Mouse (Mus musculus): ENCODE results near the gene Slc35f4. TPM values are rescaled to one million over a fixed set of nuclear protein-coding genes. Genes with fewer than 3 reads are reported as not detected.

Gene Slc35f4
- total and polyA plus RNA-seq, 2 experiments: not detected

DNA sequence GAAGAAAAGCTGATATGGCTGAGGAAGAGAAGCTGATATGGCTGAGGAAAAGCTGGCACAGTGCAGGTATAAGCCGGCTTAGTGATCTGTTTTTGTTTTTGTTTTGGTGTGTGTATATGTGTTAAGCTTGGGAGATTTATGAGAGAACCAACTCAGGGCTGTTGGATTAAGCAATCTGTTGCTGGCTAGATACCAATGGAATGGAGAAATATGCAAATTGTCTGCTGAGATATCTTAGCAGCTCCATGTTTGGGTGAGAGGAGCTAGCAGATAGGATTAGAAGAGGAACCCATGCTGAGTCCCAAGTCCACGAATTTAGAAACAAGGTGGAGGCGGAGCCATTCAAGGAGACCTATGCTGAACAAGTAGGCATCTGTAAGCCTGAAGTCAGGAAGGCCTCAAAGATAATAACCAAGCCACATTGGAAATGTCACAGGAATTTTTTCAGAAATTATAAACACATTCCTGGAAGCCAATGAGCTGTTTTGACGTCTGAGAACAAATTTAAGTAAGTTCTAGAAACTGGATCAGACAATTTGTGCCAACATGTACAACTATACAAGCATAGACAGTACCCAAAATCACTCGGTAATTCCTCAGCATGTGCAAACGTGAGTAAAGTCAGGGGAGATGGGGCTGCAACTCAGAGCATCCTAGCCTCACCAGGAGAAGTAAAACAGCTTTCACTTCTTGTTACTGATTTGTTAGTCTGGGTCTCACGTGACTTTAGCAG is 177.5 kb downstream of the Slc35f4 start:
- no peaks in the 10 kb centered on the region for H3K79me2 ChIP-seq (ENCODE audit: control insufficient read depth, insufficient read depth, low read length)
- no peak overlapping the region for H3K27ac ChIP-seq (replicated peaks; ENCODE audit: insufficient read depth, low read depth, low read length)
- DNase-seq (ENCODE audit: extremely low read depth, low read depth, low spot score): no peak
- WGBS: 62% methylated on average over 7 of the region's 7 CpGs
- no peak overlapping the region for H3K9ac ChIP-seq (ENCODE audit: low read depth, low read length)
- H3K4me3 ChIP-seq (ENCODE audit: insufficient read depth, low read depth, low read length): no peak overlapping the region
- no peak for TF ChIP-seq POLR2A (IDR thresholded peaks at IDR 0.05; ENCODE audit: extremely low read depth, insufficient read depth, low read length)
- no peak for TF ChIP-seq CTCF (IDR thresholded peaks at IDR 0.05; ENCODE audit: low read depth, low read length)
- H3K36me3 ChIP-seq (ENCODE audit: control insufficient read depth, insufficient read depth, low read length): no peaks in the 10 kb centered on the region
- H3K4me1 ChIP-seq (ENCODE audit: control insufficient read depth, insufficient read depth, low read length): no peaks in the 10 kb centered on the region
- no peaks in the 10 kb centered on the region for H3K27me3 ChIP-seq (ENCODE audit: control insufficient read depth, insufficient read depth, low read length)

DNA sequence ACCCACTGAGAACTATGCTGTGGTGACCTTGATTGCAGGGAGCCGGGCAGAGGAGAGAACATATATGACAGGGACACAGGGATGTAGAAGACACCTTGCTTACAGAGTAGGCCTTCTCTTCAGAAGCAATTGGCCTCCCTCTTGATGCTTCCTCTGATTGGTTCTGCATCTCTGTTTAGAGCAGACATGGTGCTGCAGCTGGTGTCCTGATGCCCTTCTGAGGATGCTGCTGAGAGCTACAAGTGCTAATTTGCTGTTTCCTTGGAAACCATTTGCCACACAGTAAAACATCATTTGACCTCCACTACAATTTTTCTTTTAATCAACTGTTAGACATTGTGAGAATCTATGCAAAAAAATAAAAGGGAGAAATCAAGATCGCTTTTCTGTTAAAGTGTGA is 180.0 kb downstream of the Slc35f4 start:
- Histone ChIP-seq H3K36me3 (ENCODE audit: control insufficient read depth, insufficient read depth, low read length) (no peaks in the 10 kb centered on the region), H3K27ac (replicated peaks; ENCODE audit: insufficient read depth, low read depth, low read length) (no peak overlapping the region), H3K9ac (ENCODE audit: low read depth, low read length) (no peak overlapping the region), H3K4me3 (ENCODE audit: insufficient read depth, low read depth, low read length) (no peak overlapping the region), H3K79me2 (ENCODE audit: control insufficient read depth, insufficient read depth, low read length) (no peaks in the 10 kb centered on the region), H3K4me1 (ENCODE audit: control insufficient read depth, insufficient read depth, low read length) (no peaks in the 10 kb centered on the region), H3K27me3 (ENCODE audit: control insufficient read depth, insufficient read depth, low read length) (no peaks in the 10 kb centered on the region)
- no peak for DNase-seq (ENCODE audit: extremely low read depth, low read depth, low spot score)
- 83% methylated on average over 2 of the region's 2 CpGs for WGBS
- no peak for TF ChIP-seq CTCF (IDR thresholded peaks at IDR 0.05; ENCODE audit: low read depth, low read length)
- no peak for TF ChIP-seq POLR2A (IDR thresholded peaks at IDR 0.05; ENCODE audit: extremely low read depth, insufficient read depth, low read length)

DNA sequence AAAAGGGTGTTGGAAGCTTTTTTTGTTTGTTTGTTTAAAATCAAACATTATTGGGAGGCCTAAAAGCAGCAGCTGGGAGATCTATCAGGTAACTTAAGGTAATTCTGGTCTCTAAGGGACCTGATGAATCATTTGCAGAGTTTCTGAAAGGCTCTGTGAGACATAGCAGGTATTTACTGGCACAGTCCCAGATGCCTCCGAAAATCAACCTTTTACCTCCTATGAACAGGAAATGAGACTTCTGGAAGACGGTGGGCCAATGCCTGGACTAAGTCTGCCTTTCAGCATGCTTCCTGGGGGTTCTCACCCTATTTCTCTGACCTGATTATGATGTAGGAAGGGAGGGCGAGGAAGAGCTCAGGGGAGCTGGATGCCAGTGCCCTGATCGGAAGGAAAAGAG is 188.8 kb downstream of the Slc35f4 start:
- no peak overlapping the region for H3K4me3 ChIP-seq (ENCODE audit: insufficient read depth, low read depth, low read length)
- DNase-seq (ENCODE audit: extremely low read depth, low read depth, low spot score): no peak
- H3K79me2 ChIP-seq (ENCODE audit: control insufficient read depth, insufficient read depth, low read length): no peaks in the 10 kb centered on the region
- H3K9ac ChIP-seq (ENCODE audit: low read depth, low read length): no peak overlapping the region
- H3K4me1 ChIP-seq (ENCODE audit: control insufficient read depth, insufficient read depth, low read length): no peaks in the 10 kb centered on the region
- H3K27ac ChIP-seq (replicated peaks; ENCODE audit: insufficient read depth, low read depth, low read length): no peak overlapping the region
- no peaks in the 10 kb centered on the region for H3K27me3 ChIP-seq (ENCODE audit: control insufficient read depth, insufficient read depth, low read length)
- no peaks in the 10 kb centered on the region for H3K36me3 ChIP-seq (ENCODE audit: control insufficient read depth, insufficient read depth, low read length)
- WGBS: 70% methylated on average over 4 of the region's 4 CpGs
- TF ChIP-seq POLR2A (IDR thresholded peaks at IDR 0.05; ENCODE audit: extremely low read depth, insufficient read depth, low read length): no peak
- TF ChIP-seq CTCF (IDR thresholded peaks at IDR 0.05; ENCODE audit: low read depth, low read length): no peak

DNA sequence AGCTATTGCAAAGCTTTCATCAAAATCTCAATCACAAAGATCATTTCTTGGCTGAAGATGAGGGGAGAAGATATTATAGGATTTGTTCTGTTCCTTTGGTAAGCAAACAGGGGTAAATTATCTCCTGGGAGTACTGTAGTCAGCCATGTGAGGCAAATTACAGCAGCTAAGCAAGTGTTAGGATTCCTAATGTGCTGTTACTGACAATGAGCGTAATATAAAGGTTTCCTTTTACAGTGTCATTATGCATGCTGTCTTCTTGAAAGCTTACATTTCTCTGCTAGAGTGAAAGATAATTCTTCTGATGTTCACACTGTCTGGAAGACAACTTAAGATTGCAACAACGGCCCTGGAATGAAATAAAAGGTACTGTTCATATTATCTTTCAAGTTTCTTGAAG is 192.0 kb downstream of the Slc35f4 start:
- TF ChIP-seq POLR2A (IDR thresholded peaks at IDR 0.05; ENCODE audit: extremely low read depth, insufficient read depth, low read length) (no peak), CTCF (IDR thresholded peaks at IDR 0.05; ENCODE audit: low read depth, low read length) (no peak)
- H3K9ac ChIP-seq (ENCODE audit: low read depth, low read length): no peak overlapping the region
- no peaks in the 10 kb centered on the region for H3K79me2 ChIP-seq (ENCODE audit: control insufficient read depth, insufficient read depth, low read length)
- H3K27ac ChIP-seq (replicated peaks; ENCODE audit: insufficient read depth, low read depth, low read length): no peak overlapping the region
- DNase-seq (ENCODE audit: extremely low read depth, low read depth, low spot score): no peak
- H3K4me1 ChIP-seq (ENCODE audit: control insufficient read depth, insufficient read depth, low read length): no peaks in the 10 kb centered on the region
- H3K4me3 ChIP-seq (ENCODE audit: insufficient read depth, low read depth, low read length): no peak overlapping the region
- H3K27me3 ChIP-seq (ENCODE audit: control insufficient read depth, insufficient read depth, low read length): no peaks in the 10 kb centered on the region
- WGBS: 85% methylated on average over 2 of the region's 2 CpGs
- H3K36me3 ChIP-seq (ENCODE audit: control insufficient read depth, insufficient read depth, low read length): no peaks in the 10 kb centered on the region

- Histone ChIP-seq H3K27me3 (ENCODE audit: control insufficient read depth, insufficient read depth, low read length) (no peaks in the 10 kb centered on the region), H3K36me3 (ENCODE audit: control insufficient read depth, insufficient read depth, low read length) (no peaks in the 10 kb centered on the region), H3K4me3 (ENCODE audit: insufficient read depth, low read depth, low read length) (no peak overlapping the region), H3K9ac (ENCODE audit: low read depth, low read length) (no peak overlapping the region), H3K79me2 (ENCODE audit: control insufficient read depth, insufficient read depth, low read length) (no peaks in the 10 kb centered on the region), H3K4me1 (ENCODE audit: control insufficient read depth, insufficient read depth, low read length) (no peaks in the 10 kb centered on the region), H3K27ac (replicated peaks; ENCODE audit: insufficient read depth, low read depth, low read length) (no peak overlapping the region)
- no peak for DNase-seq (ENCODE audit: extremely low read depth, low read depth, low spot score)
- WGBS: 51% methylated on average over 5 of the region's 5 CpGs
- TF ChIP-seq CTCF (IDR thresholded peaks at IDR 0.05; ENCODE audit: low read depth, low read length) (no peak), POLR2A (IDR thresholded peaks at IDR 0.05; ENCODE audit: extremely low read depth, insufficient read depth, low read length) (no peak)
Observed at GRCm38 (mm10) chr14:49316493-49316894, 209.4 kb downstream of the Slc35f4 start.

DNA sequence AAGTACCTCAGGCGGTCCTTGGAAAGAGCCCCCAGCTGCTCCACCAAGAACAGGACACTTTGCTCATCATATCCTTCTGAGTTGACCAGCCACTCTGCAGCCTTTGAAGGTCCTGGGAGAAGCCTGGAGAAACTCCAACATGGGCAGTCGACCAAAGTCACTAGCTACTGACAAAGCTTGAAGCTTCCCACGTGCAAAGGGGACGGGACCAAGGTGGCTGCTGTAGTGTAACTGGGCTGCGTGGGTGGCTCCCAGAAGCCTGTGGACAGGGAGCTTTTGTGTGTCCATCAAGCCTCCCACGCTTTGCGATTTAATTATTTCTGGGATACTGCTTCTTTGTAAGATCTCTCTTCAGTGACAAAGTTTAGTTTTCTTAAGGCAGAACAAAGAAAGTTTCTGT is 211.9 kb downstream of the Slc35f4 start:
- no peaks in the 10 kb centered on the region for H3K79me2 ChIP-seq (ENCODE audit: control insufficient read depth, insufficient read depth, low read length)
- no peaks in the 10 kb centered on the region for H3K27me3 ChIP-seq (ENCODE audit: control insufficient read depth, insufficient read depth, low read length)
- H3K4me1 ChIP-seq (ENCODE audit: control insufficient read depth, insufficient read depth, low read length): no peaks in the 10 kb centered on the region
- H3K36me3 ChIP-seq (ENCODE audit: control insufficient read depth, insufficient read depth, low read length): no peaks in the 10 kb centered on the region
- no peak overlapping the region for H3K4me3 ChIP-seq (ENCODE audit: insufficient read depth, low read depth, low read length)
- no peak overlapping the region for H3K27ac ChIP-seq (replicated peaks; ENCODE audit: insufficient read depth, low read depth, low read length)
- WGBS: 73% methylated on average over 7 of the region's 7 CpGs
- no peak for DNase-seq (ENCODE audit: extremely low read depth, low read depth, low spot score)
- H3K9ac ChIP-seq (ENCODE audit: low read depth, low read length): no peak overlapping the region
- TF ChIP-seq POLR2A (IDR thresholded peaks at IDR 0.05; ENCODE audit: extremely low read depth, insufficient read depth, low read length) (no peak), CTCF (IDR thresholded peaks at IDR 0.05; ENCODE audit: low read depth, low read length) (no peak)
